Mouse (Mus musculus): ENCODE measurements around the gene Zfp362. TPM values are rescaled to one million over a fixed set of nuclear protein-coding genes. Genes with fewer than 3 reads are reported as not detected.

The Zfp362 gene
- polyA plus RNA-seq, 1 experiment = 37.8 TPM

- H3K4me1 ChIP-seq (ENCODE audit: control insufficient read depth, insufficient read depth, insufficient read length, low read length) = peaks cover 24% of the 10 kb centered on the region
Measured at GRCm38 (mm10) chr4:128730271-128730670, 75.6 kb downstream of the Zfp362 start.

DNA sequence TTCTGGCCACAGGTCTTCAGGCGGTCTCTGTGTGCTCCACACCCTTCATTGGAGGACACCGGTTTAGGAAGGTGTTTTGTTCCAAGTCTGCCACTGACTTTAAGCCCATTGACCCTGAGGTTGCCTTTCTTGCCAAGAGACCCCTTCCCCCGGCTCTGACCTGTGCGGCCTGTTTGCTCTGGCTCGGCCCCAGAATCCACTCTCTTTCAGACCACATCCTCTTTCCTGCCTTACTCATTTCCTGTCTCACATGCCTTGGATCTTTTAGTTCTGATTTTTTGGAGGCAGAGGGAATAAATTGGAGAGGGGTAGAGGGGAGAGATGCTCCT lies 76.2 kb downstream of the Zfp362 start:
- TF ChIP-seq CTCF (IDR thresholded peaks at IDR 0.05; ENCODE audit: extremely low read depth, insufficient read length, insufficient replicate concordance, low read depth, low read length) = no peak
- TF ChIP-seq POLR2A (IDR thresholded peaks at IDR 0.05; ENCODE audit: low read depth, low read length) = no peak
- Histone ChIP-seq H3K27me3 (ENCODE audit: control insufficient read depth, insufficient read depth, low read length) (no peaks in the 10 kb centered on the region), H3K4me3 (ENCODE audit: low read depth, low read length) (peak overlapping the region; percentile 55), H3K4me1 (ENCODE audit: control insufficient read depth, insufficient read depth, insufficient read length, low read length) (peaks cover 19% of the 10 kb centered on the region), H3K27ac (ENCODE audit: insufficient read depth, low read depth, low read length) (no peak overlapping the region), H3K36me3 (ENCODE audit: control insufficient read depth, insufficient read depth, low read length) (peaks cover 2% of the 10 kb centered on the region; the same call in 1 of the 2 replicates)
- 33% methylated on average over 5 of the region's 5 CpGs for WGBS

More at GRCm38 (mm10) chr4:128730271-128730670, 75.6 kb downstream of the Zfp362 start:
- no peaks in the 10 kb centered on the region for H3K27me3 ChIP-seq (ENCODE audit: control insufficient read depth, insufficient read depth, low read length)
- WGBS = 56% methylated on average over 6 of the region's 6 CpGs
- TF ChIP-seq CTCF (IDR thresholded peaks at IDR 0.05; ENCODE audit: extremely low read depth, insufficient read length, insufficient replicate concordance, low read depth, low read length) = no peak
- TF ChIP-seq POLR2A (IDR thresholded peaks at IDR 0.05; ENCODE audit: low read depth, low read length) = no peak
- peaks cover 2% of the 10 kb centered on the region; the same call in 1 of the 2 replicates for H3K36me3 ChIP-seq (ENCODE audit: control insufficient read depth, insufficient read depth, low read length)
- no peak overlapping the region for H3K27ac ChIP-seq (ENCODE audit: insufficient read depth, low read depth, low read length)
- H3K4me3 ChIP-seq (ENCODE audit: low read depth, low read length) = no peak overlapping the region

DNA sequence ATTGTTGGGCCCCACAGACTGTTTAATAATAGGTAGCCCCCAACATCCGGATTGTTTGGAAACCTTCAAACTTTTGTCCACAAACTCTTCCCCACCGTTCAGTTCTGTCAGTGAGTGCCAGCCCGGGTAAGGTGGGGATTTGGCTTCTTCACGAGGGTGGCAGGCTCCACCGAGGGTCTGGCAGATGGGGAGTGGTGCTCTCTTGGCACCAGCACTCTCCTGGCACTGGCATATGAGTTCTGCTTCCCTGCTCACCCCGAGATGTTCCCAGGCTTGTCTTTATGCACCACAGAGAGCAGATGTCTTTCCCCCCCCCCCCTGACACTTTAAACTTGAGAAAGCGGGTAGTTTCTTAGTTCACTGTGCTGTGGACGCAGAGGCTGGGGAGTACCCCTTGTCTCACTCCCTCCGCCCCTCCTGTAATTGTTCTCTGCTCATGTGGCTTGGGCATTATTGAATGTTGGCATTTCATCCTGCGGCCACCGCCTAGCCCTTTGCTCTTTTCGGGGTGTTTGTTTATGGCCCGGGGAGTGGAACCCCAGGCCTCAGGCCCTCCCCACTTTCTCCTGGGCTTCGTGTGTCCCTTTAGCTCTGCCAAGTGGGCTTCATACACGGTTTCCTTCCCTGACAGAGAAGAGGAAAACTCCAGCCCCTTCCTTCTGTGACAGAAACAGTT lies 76.7 kb downstream of the Zfp362 start:
- Histone ChIP-seq H3K36me3 (ENCODE audit: control insufficient read depth, insufficient read depth, low read length) (peaks cover 2% of the 10 kb centered on the region; the same call in 1 of the 2 replicates), H3K27ac (ENCODE audit: insufficient read depth, low read depth, low read length) (peak overlapping the region; percentile 89), H3K27me3 (ENCODE audit: control insufficient read depth, insufficient read depth, low read length) (no peaks in the 10 kb centered on the region), H3K4me3 (ENCODE audit: low read depth, low read length) (peak overlapping the region; percentile 55), H3K4me1 (ENCODE audit: control insufficient read depth, insufficient read depth, insufficient read length, low read length) (peaks cover 14% of the 10 kb centered on the region)
- 9% methylated on average over 15 of the region's 15 CpGs for WGBS
- TF ChIP-seq POLR2A (IDR thresholded peaks at IDR 0.05; ENCODE audit: low read depth, low read length) (no peak), CTCF (IDR thresholded peaks at IDR 0.05; ENCODE audit: extremely low read depth, insufficient read length, insufficient replicate concordance, low read depth, low read length) (no peak)

GRCm38 (mm10) chr4:128728431-128728851 lies 77.4 kb downstream of the Zfp362 start:
- Histone ChIP-seq H3K27me3 (ENCODE audit: control insufficient read depth, insufficient read depth, low read length) (no peaks in the 10 kb centered on the region), H3K4me1 (ENCODE audit: control insufficient read depth, insufficient read depth, insufficient read length, low read length) (peaks cover 7% of the 10 kb centered on the region), H3K27ac (ENCODE audit: insufficient read depth, low read depth, low read length) (peak overlapping the region; percentile 89), H3K4me3 (ENCODE audit: low read depth, low read length) (peak overlapping the region; percentile 70), H3K36me3 (ENCODE audit: control insufficient read depth, insufficient read depth, low read length) (peaks cover 2% of the 10 kb centered on the region; the same call in 1 of the 2 replicates)
- WGBS = 0% methylated on average over 5 of the region's 5 CpGs
- no peak for TF ChIP-seq POLR2A (IDR thresholded peaks at IDR 0.05; ENCODE audit: low read depth, low read length)
- no peak for TF ChIP-seq CTCF (IDR thresholded peaks at IDR 0.05; ENCODE audit: extremely low read depth, insufficient read length, insufficient replicate concordance, low read depth, low read length)

GRCm38 (mm10) chr4:128727721-128728430 lies 78.0 kb downstream of the Zfp362 start:
- H3K4me1 ChIP-seq (ENCODE audit: control insufficient read depth, insufficient read depth, insufficient read length, low read length) = peaks cover 5% of the 10 kb centered on the region
- under 1% methylated on average over 65 of the region's 65 CpGs for WGBS
- H3K4me3 ChIP-seq (ENCODE audit: low read depth, low read length) = peak overlapping the region; percentile 70
- peaks cover 2% of the 10 kb centered on the region; the same call in 1 of the 2 replicates for H3K36me3 ChIP-seq (ENCODE audit: control insufficient read depth, insufficient read depth, low read length)
- peak overlapping the region; percentile 89 for H3K27ac ChIP-seq (ENCODE audit: insufficient read depth, low read depth, low read length)
- TF ChIP-seq POLR2A (IDR thresholded peaks at IDR 0.05; ENCODE audit: low read depth, low read length) = no peak; the same call in 1 of the 2 replicates
- no peak for TF ChIP-seq CTCF (IDR thresholded peaks at IDR 0.05; ENCODE audit: extremely low read depth, insufficient read length, insufficient replicate concordance, low read depth, low read length)
- no peaks in the 10 kb centered on the region for H3K27me3 ChIP-seq (ENCODE audit: control insufficient read depth, insufficient read depth, low read length)

- TF ChIP-seq POLR2A (IDR thresholded peaks at IDR 0.05; ENCODE audit: low read depth, low read length) (peak; percentile 82), CTCF (IDR thresholded peaks at IDR 0.05; ENCODE audit: extremely low read depth, insufficient read length, insufficient replicate concordance, low read depth, low read length) (no peak)
- H3K27me3 ChIP-seq (ENCODE audit: control insufficient read depth, insufficient read depth, low read length) = no peaks in the 10 kb centered on the region
- H3K36me3 ChIP-seq (ENCODE audit: control insufficient read depth, insufficient read depth, low read length) = peaks cover 2% of the 10 kb centered on the region; the same call in 1 of the 2 replicates
- H3K4me3 ChIP-seq (ENCODE audit: low read depth, low read length) = peak overlapping the region; percentile 70
- 3% methylated on average over 68 of the region's 68 CpGs for WGBS
- peak overlapping the region; percentile 89 for H3K27ac ChIP-seq (ENCODE audit: insufficient read depth, low read depth, low read length)
- peaks cover 5% of the 10 kb centered on the region for H3K4me1 ChIP-seq (ENCODE audit: control insufficient read depth, insufficient read depth, insufficient read length, low read length)
Measured at GRCm38 (mm10) chr4:128727019-128727720, 78.7 kb downstream of the Zfp362 start.

Measured in small intestine, adult 2 months (tissue).